Mouse (Mus musculus): ENCODE results near the gene Chdh.

DNA sequence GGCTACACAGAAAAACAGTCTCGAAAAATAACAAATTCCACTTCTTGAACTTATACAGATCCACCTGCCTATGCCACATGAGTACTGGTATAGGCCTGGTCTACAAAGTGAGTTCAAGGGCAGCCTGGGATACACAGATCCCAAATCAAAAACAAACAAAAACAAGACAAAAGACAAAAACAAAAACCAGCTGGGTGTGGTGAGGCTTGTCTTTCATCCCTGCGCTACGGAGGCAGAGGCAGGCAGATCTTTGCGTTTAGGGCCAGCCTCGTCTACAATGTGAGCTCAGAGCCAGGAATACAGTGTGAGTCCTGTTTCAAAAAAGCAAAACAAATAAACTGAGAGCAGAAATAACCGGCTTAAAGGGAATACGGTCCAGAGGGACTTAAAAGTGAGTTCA, 41.2 kb upstream of the Chdh start:
- TF ChIP-seq POLR2A (IDR thresholded peaks at IDR 0.05; ENCODE audit: insufficient read depth, low read length), result no peak
- TF ChIP-seq CTCF (IDR thresholded peaks at IDR 0.05; ENCODE audit: low read depth, low read length), result no peak

All from ES-Bruce4 (cell line).